Mouse (Mus musculus) ZHBTc4 (cell line): ENCODE results near the gene Gm29427.
A peak's percentile ranks its signal among the peaks of the same experiment; 100 is the strongest.

ENCODE experiments used
- DNase-seq: peaks from one replicate; pipeline ENCODE4 v3.0.0-alpha.2; 2011; ENCODE audit warnings: low read depth, low spot score

The Gm29427 gene

GRCm38 (mm10) chr1:130732706-130733658, 17.4 kb upstream of the Gm29427 start:
- DNase-seq, result no peak

GRCm38 (mm10) chr1:130731741-130732337, 16.2 kb upstream of the Gm29427 start, which contains the start of gene AA986860:
AA986860 (plus strand) TSS chr1:130731976.
- peak; percentile 94 for DNase-seq

- no peak for DNase-seq
These were observed 13.6 kb upstream of the Gm29427 start, which contains the start of gene Pfkfb2 for GRCm38 (mm10) chr1:130729153-130729552. Pfkfb2 (minus strand) TSS chr1:130729253.

- DNase-seq, result no peak
These were observed 13.1 kb upstream of the Gm29427 start for GRCm38 (mm10) chr1:130728708-130729107.

DNA sequence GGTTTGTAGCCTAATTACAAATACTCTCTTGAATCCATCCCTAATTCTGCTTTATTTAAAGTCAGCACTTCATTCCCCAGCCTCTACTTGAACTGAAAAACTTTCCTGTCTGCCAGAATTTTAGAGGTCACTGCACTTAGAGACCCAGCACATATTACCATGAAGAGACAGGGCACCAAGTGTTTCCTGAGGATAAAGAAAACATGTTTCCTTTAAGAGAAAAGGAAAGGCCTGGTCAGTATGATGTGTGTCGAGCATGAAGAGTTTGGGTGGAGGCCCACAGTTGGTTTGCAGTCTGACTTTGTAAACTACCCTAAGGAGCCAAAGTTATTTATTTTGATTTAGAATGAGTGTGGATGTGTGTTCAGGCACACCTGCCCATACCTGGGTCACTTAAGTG, 12.5 kb upstream of the Gm29427 start:
- DNase-seq, result no peak

GRCm38 (mm10) chr1:130726396-130726795, 10.8 kb upstream of the Gm29427 start:
- no peak for DNase-seq

- no peak for DNase-seq
These were observed 8.6 kb upstream of the Gm29427 start for GRCm38 (mm10) chr1:130724206-130724605.

DNA sequence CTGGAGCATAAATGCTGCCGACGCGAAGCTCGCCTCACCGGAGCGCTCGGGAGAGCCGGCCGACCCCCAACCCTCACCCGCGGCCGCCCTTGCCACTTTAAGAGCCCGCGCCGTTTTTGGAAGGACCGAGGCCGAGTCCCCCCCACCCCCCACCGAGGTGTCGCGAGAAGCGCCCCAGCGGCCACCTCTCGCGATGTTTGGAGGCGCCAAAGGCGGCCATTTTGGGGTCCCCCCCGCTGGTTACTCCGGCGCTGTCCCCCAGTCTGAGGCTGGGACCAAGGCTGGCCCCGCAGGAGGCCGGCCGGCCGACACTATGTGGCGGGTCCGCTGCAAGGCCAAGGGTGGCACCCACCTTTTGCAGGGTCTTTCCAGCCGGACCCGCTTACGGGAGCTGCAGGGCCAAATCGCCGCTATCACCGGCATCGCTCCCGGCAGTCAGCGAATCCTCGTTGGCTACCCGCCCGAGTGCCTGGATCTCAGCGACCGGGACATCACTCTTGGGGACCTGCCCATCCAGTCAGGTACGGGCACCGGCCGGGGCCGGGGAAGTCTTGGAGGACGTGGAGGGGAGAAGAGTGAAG, 1.8 kb upstream of the Gm29427 start, which contains the start of gene Yod1:
Gene Yod1 (plus strand): TSS at position 37 of the 581 bp plus-strand sequence.
- peak; percentile 95 for DNase-seq

GRCm38 (mm10) chr1:130716513-130717290, 1.1 kb upstream of the Gm29427 start:
- no peak for DNase-seq

DNA sequence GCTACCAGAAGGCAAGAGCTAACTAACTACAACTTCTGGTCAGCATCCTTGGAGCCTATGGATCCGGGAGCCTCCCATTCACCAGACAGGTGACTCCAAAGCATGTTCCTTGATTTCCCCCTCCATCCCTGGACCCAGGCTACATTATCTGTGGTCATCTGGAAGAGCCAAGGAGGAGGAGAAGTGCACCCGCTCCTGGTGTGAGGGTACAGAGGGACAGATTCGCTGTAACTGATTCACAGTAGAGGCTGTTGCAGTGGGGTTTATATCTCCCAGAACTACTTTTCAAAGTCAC, 566 bp upstream of the Gm29427 start:
- DNase-seq, result peak; percentile 33

DNA sequence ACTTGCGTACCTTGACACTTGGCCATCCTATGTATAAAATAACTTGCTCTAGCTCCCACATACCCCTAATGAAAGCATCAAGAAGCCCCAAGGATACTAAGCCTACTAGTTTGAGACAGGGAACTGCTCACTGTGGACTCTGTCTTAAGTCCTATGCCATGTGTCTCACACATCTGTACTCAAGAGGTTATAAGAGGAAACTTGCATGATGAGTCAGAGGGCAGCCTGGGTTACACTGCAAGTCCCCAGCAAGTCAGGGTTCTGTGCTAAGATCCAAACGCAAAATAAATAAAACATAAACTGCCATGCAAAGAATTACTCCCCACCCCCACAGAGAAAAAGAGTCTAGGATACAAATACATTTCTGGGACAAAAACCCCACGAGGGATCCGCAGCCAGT, 1.6 kb downstream of the Gm29427 start:
- no peak for DNase-seq

- peak; percentile 25 for DNase-seq
These were observed 5.1 kb downstream of the Gm29427 start for GRCm38 (mm10) chr1:130710283-130711080.

GRCm38 (mm10) chr1:130703613-130704012, 12.0 kb downstream of the Gm29427 start:
- no peak for DNase-seq

- DNase-seq, result no peak
These were observed 13.6 kb downstream of the Gm29427 start for GRCm38 (mm10) chr1:130701976-130702375.

DNA sequence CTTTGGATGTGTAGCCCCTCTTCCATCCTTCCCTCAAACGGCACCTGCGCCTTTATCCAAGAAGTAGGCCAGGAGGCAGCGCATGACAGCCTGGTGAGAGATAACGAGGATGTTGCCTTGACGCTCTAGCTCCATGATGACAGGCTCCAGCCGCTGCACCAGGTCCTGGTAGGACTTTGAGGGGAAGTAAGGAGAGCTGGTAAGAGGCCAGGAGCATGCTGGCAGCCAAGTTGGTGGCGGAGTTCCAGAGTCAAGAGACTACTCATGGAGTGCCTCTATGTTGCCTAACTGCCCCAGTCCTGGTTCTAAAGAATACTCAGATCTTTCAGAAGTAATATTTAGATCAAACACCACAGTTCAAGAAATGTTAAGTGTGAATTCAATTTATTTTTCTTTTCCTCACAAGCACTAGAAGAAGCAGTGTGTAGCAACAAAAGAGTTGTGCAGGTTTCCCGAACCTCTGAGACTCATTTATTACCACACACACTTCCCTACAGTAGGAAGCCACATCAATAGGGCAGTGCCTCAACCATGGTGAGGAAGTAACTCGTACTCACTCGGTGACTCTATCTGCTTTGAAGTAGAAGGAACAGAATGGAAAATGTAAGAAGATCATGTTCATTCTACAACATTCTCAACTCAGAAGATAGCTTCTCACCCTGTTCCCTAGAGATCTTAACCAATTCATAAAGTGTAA, 15.5 kb downstream of the Gm29427 start:
- no peak for DNase-seq

DNA sequence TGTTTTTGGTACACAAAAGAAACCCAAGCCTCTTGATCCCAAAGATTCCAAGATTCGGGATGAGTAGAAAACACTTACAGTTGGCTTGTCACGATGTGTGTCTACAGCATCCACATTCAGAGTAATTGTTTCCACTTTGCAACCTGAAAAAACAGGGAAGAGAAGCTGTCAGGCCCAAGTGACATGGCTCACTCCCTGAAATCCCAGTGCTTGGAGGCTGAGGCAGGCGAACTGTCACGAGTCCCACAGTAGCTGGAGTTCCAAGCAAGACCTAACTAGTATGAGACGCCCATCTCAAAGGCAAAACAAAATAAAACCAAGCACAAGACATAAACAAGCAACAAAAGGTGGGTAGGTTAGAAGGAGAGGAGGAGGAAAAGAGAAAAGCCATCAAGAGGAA, 17.0 kb downstream of the Gm29427 start:
- no peak for DNase-seq

- DNase-seq, result no peak
These were observed 31.7 kb downstream of the Gm29427 start for GRCm38 (mm10) chr1:130683905-130684304.

- no peak for DNase-seq
These were observed 33.8 kb downstream of the Gm29427 start for GRCm38 (mm10) chr1:130681656-130682413.

DNA sequence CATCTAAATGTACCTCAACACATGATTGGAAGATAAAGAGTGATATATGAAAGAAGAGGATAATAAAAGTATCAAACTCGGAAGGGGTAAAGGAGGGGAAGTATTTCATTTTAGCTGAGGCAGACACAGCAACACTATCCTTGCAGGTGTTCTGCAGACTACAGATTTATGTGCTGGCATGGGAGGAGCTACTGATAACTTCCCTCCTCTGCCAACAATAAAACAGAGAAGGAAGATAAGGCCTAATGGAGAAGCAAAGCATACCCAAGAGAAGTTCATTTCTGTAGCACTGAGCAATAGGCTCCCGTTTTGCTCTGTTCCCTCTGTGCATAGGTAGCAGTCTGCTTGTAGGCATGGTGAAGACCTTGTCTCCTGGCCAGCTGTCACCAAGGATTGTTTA, 34.5 kb downstream of the Gm29427 start:
- DNase-seq, result no peak

DNA sequence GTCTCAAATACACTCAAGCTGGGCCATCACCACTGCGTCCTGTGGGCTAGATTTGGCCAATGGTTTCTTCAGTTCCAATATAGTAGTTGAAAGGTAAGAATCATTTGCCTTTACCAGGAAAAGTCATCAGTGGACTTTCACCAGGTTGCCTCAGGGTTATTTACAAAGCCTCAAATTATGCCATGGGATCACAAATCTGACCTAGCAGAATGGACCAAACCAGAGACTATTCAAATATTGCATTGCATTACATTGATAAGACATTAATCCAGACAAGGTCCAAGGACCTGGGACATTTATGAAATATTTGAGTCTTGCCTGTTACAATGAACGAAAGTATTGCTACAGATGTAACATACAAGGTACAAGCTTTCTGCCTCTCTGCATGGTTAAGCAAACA, 37.0 kb downstream of the Gm29427 start:
- no peak for DNase-seq
